25 mouse cellular contexts compared by ENCODE assay signal in genomic region chrX:99405843-99406242, GRCm38 (mm10).
"Had no signal": no experiment of that assay in that cellular context is flagged by ENCODE, and none has a peak within 500 bp of the region (broad histone marks: within the 10 kb centered on the region; RNA-seq: fewer than 3 reads in every experiment).

No protein-coding gene starts in this region.

- H3K27ac ChIP-seq: heart, adult 2 months; heart, embryonic 13.5 days; heart, embryonic 15.5 days; hindbrain, embryonic 13.5 days; hindbrain, embryonic 15.5 days; hindbrain, postnatal 0 days; kidney, embryonic 15.5 days; kidney, postnatal 0 days; layer of hippocampus, adult 2 months; left cerebral cortex, adult 2 months; limb, embryonic 13.5 days; limb, embryonic 15.5 days; liver, embryonic 13.5 days had no signal

- DNase-seq: gastrocnemius, postnatal 14 days; gastrocnemius, postnatal 36 days; heart, adult 11 months; heart, adult 2 months; heart, postnatal 14 days; heart, postnatal 36 days; kidney, adult 11 months; kidney, adult 2 months; kidney, adult 9 months; kidney, postnatal 14 days; kidney, postnatal 36 days; liver, embryonic 13.5 days had no signal

- H3K9ac ChIP-seq: heart, embryonic 13.5 days; heart, embryonic 15.5 days; hindbrain, embryonic 13.5 days; hindbrain, embryonic 15.5 days; kidney, embryonic 15.5 days; limb, embryonic 13.5 days; limb, embryonic 15.5 days; liver, embryonic 13.5 days had no signal

- H3K36me3 ChIP-seq: heart, embryonic 13.5 days; heart, embryonic 15.5 days; hindbrain, embryonic 13.5 days; hindbrain, embryonic 15.5 days; kidney, embryonic 15.5 days; limb, embryonic 13.5 days; limb, embryonic 15.5 days; liver, embryonic 13.5 days had no signal

- H3K4me1 ChIP-seq: hindbrain, embryonic 15.5 days; liver, embryonic 13.5 days had no signal

- H3K9me3 ChIP-seq: heart, embryonic 13.5 days; heart, embryonic 15.5 days; hindbrain, embryonic 13.5 days; hindbrain, embryonic 15.5 days; kidney, embryonic 15.5 days; limb, embryonic 13.5 days; limb, embryonic 15.5 days; liver, embryonic 13.5 days had no signal

- H3K4me3 ChIP-seq: heart, adult 2 months; heart, embryonic 13.5 days; heart, embryonic 15.5 days; hindbrain, embryonic 13.5 days; hindbrain, embryonic 15.5 days; kidney, embryonic 15.5 days; layer of hippocampus, adult 2 months; left cerebral cortex, adult 2 months; limb, embryonic 13.5 days; limb, embryonic 15.5 days; liver, embryonic 13.5 days had no signal

- ATAC-seq: hindbrain, postnatal 0 days; intestine, embryonic 16.5 days had no signal

- H3K4me2 ChIP-seq: heart, embryonic 11.5 days; heart, embryonic 13.5 days; heart, embryonic 15.5 days; hindbrain, embryonic 13.5 days; hindbrain, embryonic 15.5 days; kidney, embryonic 15.5 days; limb, embryonic 13.5 days; limb, embryonic 15.5 days; liver, embryonic 13.5 days had no signal
